ENCODE assay signal across 17 mouse cellular contexts in genomic region chr7:12880036-12880435, GRCm38 (mm10). TPM values are rescaled to one million over a fixed set of nuclear protein-coding genes. Genes with fewer than 3 reads are reported as not detected.
DNase-seq lines count a peak whose midpoint lies in the region; ATAC-seq and TF ChIP-seq lines count a peak whose summit lies in the region.
"Had no signal": no experiment of that assay in that cellular context is flagged by ENCODE, and none has a peak within 500 bp of the region (broad histone marks: within the 10 kb centered on the region; RNA-seq: fewer than 3 reads in every experiment).

No protein-coding gene starts in this region.

- H3K27me3 ChIP-seq in hindbrain, embryonic 12.5 days: no peaks in the 10 kb centered on the region
- no peaks in the 10 kb centered on the region for H3K27me3 ChIP-seq in hindbrain, embryonic 11.5 days (ENCODE audit: control insufficient read depth, insufficient read depth, low read length)
- H3K27me3 ChIP-seq in E14TG2a.4 (ENCODE audit: insufficient read depth, low read length) (no peaks in the 10 kb centered on the region), myocyte (ENCODE audit: control insufficient read depth, insufficient read depth, insufficient read length) (no peaks in the 10 kb centered on the region)
- H3K27me3 ChIP-seq in hindbrain, embryonic 15.5 days: no peaks in the 10 kb centered on the region
- H3K27me3 ChIP-seq: limb, embryonic 13.5 days; stomach, embryonic 15.5 days had no signal

- no peaks in the 10 kb centered on the region for H3K79me2 ChIP-seq in myocyte (ENCODE audit: control insufficient read depth, insufficient read depth)

- H3K4me3 ChIP-seq in hindbrain, embryonic 12.5 days: peak overlapping the region; percentile 72; the same call in 1 of the 2 replicates
- no peak overlapping the region; the same call in 1 of the 2 replicates for H3K4me3 ChIP-seq in hindbrain, embryonic 11.5 days (ENCODE audit: low read depth, low read length)
- peak overlapping the region; percentile 86 for H3K4me3 ChIP-seq in E14TG2a.4 (replicated peaks; ENCODE audit: low read length)
- peak overlapping the region; percentile 85; the same call in 1 of the 2 replicates for H3K4me3 ChIP-seq in hindbrain, embryonic 15.5 days
- H3K4me3 ChIP-seq in myocyte: peak overlapping the region; percentile 58

- no peak for TF ChIP-seq CTCF in E14TG2a.4 (conservative IDR thresholded peaks at IDR 0.05; ENCODE audit: low read length)

- ATAC-seq in hindbrain, embryonic 12.5 days (ENCODE audit: low FRiP score): no peak
- no peak for ATAC-seq in hindbrain, embryonic 11.5 days (ENCODE audit: low FRiP score)
- peak; percentile 8; the same call in 1 of the 2 replicates for ATAC-seq in hindbrain, embryonic 15.5 days (ENCODE audit: low FRiP score, low read depth)

- no peaks in the 10 kb centered on the region for H3K9me3 ChIP-seq in hindbrain, embryonic 12.5 days (replicated peaks)
- H3K9me3 ChIP-seq in hindbrain, embryonic 11.5 days (ENCODE audit: control insufficient read depth, low read length): no peaks in the 10 kb centered on the region
- peaks cover 7% of the 10 kb centered on the region for H3K9me3 ChIP-seq in E14TG2a.4 (ENCODE audit: low read length)
- no peaks in the 10 kb centered on the region for H3K9me3 ChIP-seq in hindbrain, embryonic 15.5 days
- H3K9me3 ChIP-seq: G1E; heart, embryonic 10.5 days; limb, embryonic 13.5 days; stomach, embryonic 15.5 days had no signal

- H3ac ChIP-seq in myocyte (ENCODE audit: control insufficient read depth, insufficient read length): no peak overlapping the region

- no peak overlapping the region for H3K27ac ChIP-seq in hindbrain, embryonic 12.5 days
- no peak overlapping the region for H3K27ac ChIP-seq in hindbrain, embryonic 11.5 days (ENCODE audit: low read depth, low read length)
- no peak overlapping the region for H3K27ac ChIP-seq in hindbrain, embryonic 15.5 days (replicated peaks)
- H3K27ac ChIP-seq: limb, embryonic 13.5 days; liver, embryonic 14.5 days; stomach, embryonic 15.5 days had no signal

- H3K36me3 ChIP-seq in hindbrain, embryonic 12.5 days: peaks cover 9% of the 10 kb centered on the region
- H3K36me3 ChIP-seq in hindbrain, embryonic 11.5 days (ENCODE audit: control insufficient read depth, insufficient read depth, low read length): no peaks in the 10 kb centered on the region
- H3K36me3 ChIP-seq in E14TG2a.4 (ENCODE audit: insufficient read depth, low read length) (no peaks in the 10 kb centered on the region), myocyte (ENCODE audit: control insufficient read depth, insufficient read depth) (peaks cover under 1% of the 10 kb centered on the region)
- H3K36me3 ChIP-seq in hindbrain, embryonic 15.5 days: peaks cover 4% of the 10 kb centered on the region

- no peak overlapping the region for H3K9ac ChIP-seq in hindbrain, embryonic 12.5 days
- no peak overlapping the region for H3K9ac ChIP-seq in hindbrain, embryonic 11.5 days (ENCODE audit: low read depth, low read length)
- H3K9ac ChIP-seq in hindbrain, embryonic 15.5 days: no peak overlapping the region
- H3K9ac ChIP-seq: liver, embryonic 14.5 days; stomach, embryonic 15.5 days had no signal

- H3K4me2 ChIP-seq in hindbrain, embryonic 12.5 days (replicated peaks): no peak overlapping the region
- no peak overlapping the region for H3K4me2 ChIP-seq in hindbrain, embryonic 11.5 days (replicated peaks; ENCODE audit: low read depth, low read length)
- peak overlapping the region; percentile 90 for H3K4me2 ChIP-seq in hindbrain, embryonic 15.5 days
- H3K4me2 ChIP-seq in myocyte (ENCODE audit: low read depth): no peak overlapping the region

- DNase-seq in hindbrain, embryonic 11.5 days (ENCODE audit: low spot score): no peak
- DNase-seq in right cerebral cortex, postnatal 10 days (ENCODE audit: low spot score in 2 of 2): no peak
- no peak for DNase-seq in adrenal gland, postnatal 14 days
- DNase-seq: cerebellum, adult 11 months; gastrocnemius, postnatal 14 days; heart, postnatal 10 days; right cerebral cortex, postnatal 14 days; thymus, postnatal 14 days had no signal

- no peak for TF ChIP-seq POLR2A in myocyte (IDR thresholded peaks at IDR 0.05; ENCODE audit: insufficient read length, low read depth)

- peaks cover 14% of the 10 kb centered on the region for H3K4me1 ChIP-seq in hindbrain, embryonic 12.5 days
- peaks cover 3% of the 10 kb centered on the region; the same call in 1 of the 2 replicates for H3K4me1 ChIP-seq in hindbrain, embryonic 11.5 days (replicated peaks; ENCODE audit: control insufficient read depth, insufficient read depth, low read length)
- peaks cover 21% of the 10 kb centered on the region for H3K4me1 ChIP-seq in E14TG2a.4 (replicated peaks; ENCODE audit: low read depth, low read length)
- peaks cover 19% of the 10 kb centered on the region for H3K4me1 ChIP-seq in hindbrain, embryonic 15.5 days (replicated peaks)

TF ChIP-seq in myocyte, 11 proteins besides CTCF, POLR2A, EP300 and RAD21:
- TF ChIP-seq SRF (IDR thresholded peaks at IDR 0.05; ENCODE audit: control insufficient read depth, insufficient read length, low read depth): no peak
- TF ChIP-seq TCF12 (IDR thresholded peaks at IDR 0.05; ENCODE audit: insufficient read depth, poor library complexity, severe bottlenecking): no peak
- no peak for TF ChIP-seq MAX (IDR thresholded peaks at IDR 0.05; ENCODE audit: low read depth)
- TF ChIP-seq USF1 (IDR thresholded peaks at IDR 0.05; ENCODE audit: low read depth): no peak
- no peak for TF ChIP-seq CEBPB (IDR thresholded peaks at IDR 0.05; ENCODE audit: insufficient read depth, poor library complexity, severe bottlenecking)
- no peak for TF ChIP-seq REST (IDR thresholded peaks at IDR 0.05; ENCODE audit: insufficient read depth, insufficient read length)
- TF ChIP-seq MYOD1 (IDR thresholded peaks at IDR 0.05; ENCODE audit: control insufficient read depth in 1 of 3, insufficient read length in 2 of 3, low read depth in 2 of 3): no peak
- TF ChIP-seq MYOG (IDR thresholded peaks at IDR 0.05; ENCODE audit: control insufficient read depth in 1 of 3, insufficient read depth in 1 of 3, insufficient read length in 2 of 3, low read depth in 2 of 3): no peak
- TF ChIP-seq TCF3 (IDR thresholded peaks at IDR 0.05; ENCODE audit: insufficient read length, low read depth): no peak
- no peak for TF ChIP-seq E2F4 (IDR thresholded peaks at IDR 0.05; ENCODE audit: insufficient read depth)
- TF ChIP-seq POLR2AphosphoS2 (IDR thresholded peaks at IDR 0.05; ENCODE audit: insufficient read length, low read depth): no peak

RNA-seq across cellular contexts. Expression of gene Zfp128, which starts 0.9 kb away (rescaled TPM):
- polyA plus RNA-seq in hindbrain, embryonic 12.5 days (2016; fragmentation: Nextera tagmentation; extraction: Ambion mirVana): 6.2 and 6.4 TPM in 2 replicates
- 6.1 TPM in 2 replicates for polyA plus RNA-seq in hindbrain, embryonic 11.5 days (2014; fragmentation: Nextera tagmentation; extraction: Ambion mirVana)
- polyA plus RNA-seq in hindbrain, embryonic 15.5 days (2015; fragmentation: Nextera tagmentation; extraction: Ambion mirVana): 7.5 TPM in 2 replicates
- polyA plus RNA-seq in myocyte (2012; fragmentation: generic; extraction: Trizol): 1.2 TPM
- 3.7 and 4.7 TPM in 2 replicates for total RNA-seq in adrenal gland, postnatal 14 days (2021)

RNA-seq across cellular contexts. Expression of gene Zscan22, which starts 17.6 kb away (rescaled TPM):
- polyA plus RNA-seq in hindbrain, embryonic 12.5 days (2016; fragmentation: Nextera tagmentation; extraction: Ambion mirVana): 13.0 and 14.5 TPM in 2 replicates
- polyA plus RNA-seq in hindbrain, embryonic 11.5 days (2014; fragmentation: Nextera tagmentation; extraction: Ambion mirVana): 19.1 and 19.9 TPM in 2 replicates
- 9.9 and 12.4 TPM in 2 replicates for polyA plus RNA-seq in hindbrain, embryonic 15.5 days (2015; fragmentation: Nextera tagmentation; extraction: Ambion mirVana)
- 3.1 TPM for polyA plus RNA-seq in myocyte (2012; fragmentation: generic; extraction: Trizol)
- total RNA-seq in adrenal gland, postnatal 14 days (2021): 11.0 and 12.5 TPM in 2 replicates

RNA-seq across cellular contexts. Expression of gene Rps5, which starts 42.1 kb away (rescaled TPM):
- 497 and 613 TPM in 2 replicates for polyA plus RNA-seq in hindbrain, embryonic 12.5 days (2016; fragmentation: Nextera tagmentation; extraction: Ambion mirVana)
- polyA plus RNA-seq in hindbrain, embryonic 11.5 days (2014; fragmentation: Nextera tagmentation; extraction: Ambion mirVana): 842 and 852 TPM in 2 replicates
- polyA plus RNA-seq in hindbrain, embryonic 15.5 days (2015; fragmentation: Nextera tagmentation; extraction: Ambion mirVana): 549 and 585 TPM in 2 replicates
- polyA plus RNA-seq in myocyte (2012; fragmentation: generic; extraction: Trizol): 2,432 TPM
- 842 and 996 TPM in 2 replicates for total RNA-seq in adrenal gland, postnatal 14 days (2021)

RNA-seq across cellular contexts. Expression of gene Zfp110, which starts 45.5 kb away (rescaled TPM):
- 33.7 and 34.8 TPM in 2 replicates for polyA plus RNA-seq in hindbrain, embryonic 12.5 days (2016; fragmentation: Nextera tagmentation; extraction: Ambion mirVana)
- 29.9 and 32.6 TPM in 2 replicates for polyA plus RNA-seq in hindbrain, embryonic 11.5 days (2014; fragmentation: Nextera tagmentation; extraction: Ambion mirVana)
- polyA plus RNA-seq in hindbrain, embryonic 15.5 days (2015; fragmentation: Nextera tagmentation; extraction: Ambion mirVana): 26.2 and 27.6 TPM in 2 replicates
- 11.4 TPM for polyA plus RNA-seq in myocyte (2012; fragmentation: generic; extraction: Trizol)
- total RNA-seq in adrenal gland, postnatal 14 days (2021): 22.8 and 23.2 TPM in 2 replicates

RNA-seq across cellular contexts. Expression of gene Rnf225, which starts 47.2 kb away (rescaled TPM):
- 0.63 and 0.72 TPM in 2 replicates for polyA plus RNA-seq in hindbrain, embryonic 12.5 days (2016; fragmentation: Nextera tagmentation; extraction: Ambion mirVana)
- 0.50 and 0.66 TPM in 2 replicates for polyA plus RNA-seq in hindbrain, embryonic 11.5 days (2014; fragmentation: Nextera tagmentation; extraction: Ambion mirVana)
- 1.1 and 1.3 TPM in 2 replicates for polyA plus RNA-seq in hindbrain, embryonic 15.5 days (2015; fragmentation: Nextera tagmentation; extraction: Ambion mirVana)
- 0.91 TPM for polyA plus RNA-seq in myocyte (2012; fragmentation: generic; extraction: Trizol)
- total RNA-seq in adrenal gland, postnatal 14 days (2021): 0.41 and 0.52 TPM in 2 replicates
